Mouse (Mus musculus) cerebellum, postnatal 14 days (tissue): ENCODE results near the gene Cenpo.

Experiments
- DNase-seq, 2 experiments: peaks; one replicate each; pipeline ENCODE4 v3.0.0; 2021; ENCODE audit warnings: mixed read lengths in 2 of 2

The Cenpo gene

GRCm38 (mm10) chr12:4198702-4199101, 35.4 kb downstream of the Cenpo start:
- DNase-seq, result no peak

- DNase-seq, result no peak
These were observed 39.5 kb downstream of the Cenpo start for GRCm38 (mm10) chr12:4194643-4195042.

- no peak for DNase-seq
These were observed 40.9 kb downstream of the Cenpo start for GRCm38 (mm10) chr12:4193025-4193740.

- peak in 1 of 2 experiments; percentile 21 for DNase-seq
These were observed 41.6 kb downstream of the Cenpo start for GRCm38 (mm10) chr12:4192514-4192913.

- peak in 1 of 2 experiments; percentile 66 for DNase-seq
These were observed 45.0 kb downstream of the Cenpo start for GRCm38 (mm10) chr12:4189060-4189447.

- peak; percentile 59 to 70 for DNase-seq
These were observed 45.7 kb downstream of the Cenpo start for GRCm38 (mm10) chr12:4188171-4189059.

GRCm38 (mm10) chr12:4184648-4185047, 49.4 kb downstream of the Cenpo start:
- no peak for DNase-seq

- no peak for DNase-seq
These were observed 53.6 kb downstream of the Cenpo start for GRCm38 (mm10) chr12:4180507-4180906.

- no peak for DNase-seq
These were observed 54.3 kb downstream of the Cenpo start for GRCm38 (mm10) chr12:4179671-4180233.

- DNase-seq, result peak; percentile 28 to 35
These were observed 55.3 kb downstream of the Cenpo start for GRCm38 (mm10) chr12:4178839-4179238.

GRCm38 (mm10) chr12:4173108-4173790, 60.8 kb downstream of the Cenpo start:
- peak; percentile 57 to 65 for DNase-seq

GRCm38 (mm10) chr12:4169622-4170021, 64.5 kb downstream of the Cenpo start:
- DNase-seq, result peak; percentile 56 to 63

GRCm38 (mm10) chr12:4169058-4169457, 65.0 kb downstream of the Cenpo start:
- DNase-seq, result no peak

- DNase-seq, result no peak
These were observed 67.1 kb downstream of the Cenpo start for GRCm38 (mm10) chr12:4166970-4167369.

- no peak for DNase-seq
These were observed 71.2 kb downstream of the Cenpo start for GRCm38 (mm10) chr12:4162886-4163285.

GRCm38 (mm10) chr12:4160322-4160721, 73.8 kb downstream of the Cenpo start:
- DNase-seq, result peak in 1 of 2 experiments; percentile 41

GRCm38 (mm10) chr12:4158868-4159632, 75.0 kb downstream of the Cenpo start:
- no peak for DNase-seq

GRCm38 (mm10) chr12:4158179-4158578, 75.9 kb downstream of the Cenpo start:
- no peak for DNase-seq

- peak; percentile 80 to 86 for DNase-seq
These were observed 76.6 kb downstream of the Cenpo start for GRCm38 (mm10) chr12:4157466-4157865.

- no peak for DNase-seq
These were observed 82.1 kb downstream of the Cenpo start for GRCm38 (mm10) chr12:4151969-4152368.

- no peak for DNase-seq
These were observed 83.2 kb downstream of the Cenpo start for GRCm38 (mm10) chr12:4150936-4151335.
